Mouse (Mus musculus) forebrain, embryonic 16.5 days (tissue): ENCODE measurements around the gene Serpinb6a. TPM values are rescaled to one million over a fixed set of nuclear protein-coding genes. Genes with fewer than 3 reads are reported as not detected.

Experiments used
- ATAC-seq: fragments of 200-750 bp; cut with Nextera tagmentation; 2 replicates; pipeline ENCODE4 v1.8.0; 2017; ENCODE audit warnings: mild to moderate bottlenecking, moderate library complexity
- H3K27ac ChIP-seq: fragments of 300-500 bp; sonication (generic); 2 replicates; pipeline ENCODE4 v1.5.1; 2014; ENCODE audit warnings: low read length, control low read depth
- H3K27me3 ChIP-seq: fragments of 300-500 bp; sonication (generic); replicated peaks from 2 replicates; pipeline ENCODE4 v1.6.1; 2014; ENCODE audit warnings: low read length; ENCODE audit not compliant: control insufficient read depth, insufficient read depth
- H3K36me3 ChIP-seq: fragments of 300-500 bp; sonication (generic); 2 replicates; pipeline ENCODE4 v1.6.1; 2014; ENCODE audit not compliant: control insufficient read depth, insufficient read depth
- H3K4me1 ChIP-seq: fragments of 300-500 bp; sonication (generic); replicated peaks from 2 replicates; pipeline ENCODE4 v1.6.1; 2014; ENCODE audit warnings: low read length; ENCODE audit not compliant: control insufficient read depth, insufficient read depth
- H3K4me2 ChIP-seq: fragments of 300-500 bp; sonication (generic); 2 replicates; pipeline ENCODE4 v1.6.1; 2014; ENCODE audit warnings: mild to moderate bottlenecking, low read length, control low read depth
- H3K4me3 ChIP-seq: fragments of 300-500 bp; sonication (generic); replicated peaks from 2 replicates; pipeline ENCODE4 v1.5.1; 2014; ENCODE audit warnings: mild to moderate bottlenecking, low read length, control low read depth
- H3K9ac ChIP-seq: fragments of 300-500 bp; sonication (generic); replicated peaks from 2 replicates; pipeline ENCODE4 v1.6.1; 2014; ENCODE audit warnings: low read depth, low read length, control low read depth
- H3K9me3 ChIP-seq: fragments of 300-500 bp; sonication (generic); 2 replicates; pipeline ENCODE4 v1.6.1; 2016; ENCODE audit warnings: low read length; ENCODE audit not compliant: control insufficient read depth
- WGBS: fragments of 180-500 bp; shearing (Covaris S2); extraction: QIAGEN DNeasy Blood & Tissue Kit; methylation state at CpG from one replicate; pipeline ENCODE4 v1.1.7; 2014; 5-methylcytosine and 5-hydroxymethylcytosine counted together
- polyA plus RNA-seq: library from polyadenylated mRNA; unstranded; fragments of >200 nt; fragmentation: Nextera tagmentation; extraction: Ambion mirVana; gene quantifications from 2 replicates; pipeline ENCODE4 v1.2.1, GENCODE M21; 2015

Serpinb6a gene
- polyA plus RNA-seq, 1 experiment from 2014 or later = 36.3 TPM

DNA sequence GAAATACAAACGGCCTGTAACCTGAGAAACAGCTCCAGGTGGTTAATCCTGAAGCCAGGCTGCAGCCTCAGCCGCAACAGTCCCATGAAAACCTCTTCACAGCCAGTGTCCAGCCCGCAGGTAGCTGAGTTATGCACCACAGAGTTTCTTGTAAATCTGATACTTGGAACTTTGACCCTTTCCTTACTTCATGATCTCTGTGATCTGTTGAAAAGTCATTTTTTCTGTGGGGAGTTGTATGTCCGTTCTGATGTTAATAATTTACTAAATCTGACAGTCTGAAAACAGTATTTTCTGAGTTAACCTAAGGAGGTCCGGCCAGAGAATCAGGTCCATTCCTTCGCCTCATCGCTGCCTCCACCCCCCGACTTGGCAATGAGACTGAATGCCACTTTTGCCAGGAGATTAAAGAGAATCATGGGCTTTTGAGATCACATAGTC is 36.3 kb upstream of the Serpinb6a start:
- Histone ChIP-seq H3K4me2 (peak overlapping the region; percentile 24), H3K4me1 (peaks cover 14% of the 10 kb centered on the region), H3K27me3 (no peaks in the 10 kb centered on the region), H3K9ac (no peak overlapping the region), H3K9me3 (no peaks in the 10 kb centered on the region; the same call in 1 of the 2 replicates), H3K36me3 (no peaks in the 10 kb centered on the region), H3K27ac (no peak overlapping the region), H3K4me3 (no peak overlapping the region)
- no peak for ATAC-seq
- 32% methylated on average over 8 of the region's 8 CpGs for WGBS

DNA sequence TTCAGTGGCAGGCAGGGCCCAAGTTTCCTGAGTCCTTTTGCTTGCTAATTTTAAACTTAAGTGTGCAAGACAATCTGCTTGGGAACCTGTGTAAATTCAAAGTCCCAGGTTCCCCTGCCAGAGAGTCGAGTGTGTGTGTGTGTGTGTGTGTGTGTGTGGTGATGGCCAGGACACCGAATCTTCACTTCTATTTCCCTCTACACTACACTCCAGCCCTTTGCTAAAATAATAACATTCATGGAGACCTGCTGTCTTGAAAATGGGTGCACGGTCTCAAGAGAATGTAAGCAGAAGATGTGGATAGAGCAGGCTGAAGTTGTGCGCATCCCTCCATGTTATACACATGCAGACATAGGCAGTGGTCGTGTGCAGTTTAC is 35.5 kb upstream of the Serpinb6a start:
- Histone ChIP-seq H3K27me3 (no peaks in the 10 kb centered on the region), H3K36me3 (no peaks in the 10 kb centered on the region), H3K4me2 (peak overlapping the region; percentile 66), H3K4me1 (peaks cover 14% of the 10 kb centered on the region), H3K9ac (peak overlapping the region; percentile 95), H3K4me3 (peak overlapping the region; percentile 84), H3K27ac (peak overlapping the region; percentile 86), H3K9me3 (no peaks in the 10 kb centered on the region; the same call in 1 of the 2 replicates)
- 36% methylated on average over 5 of the region's 5 CpGs for WGBS
- peak; percentile 24 for ATAC-seq

DNA sequence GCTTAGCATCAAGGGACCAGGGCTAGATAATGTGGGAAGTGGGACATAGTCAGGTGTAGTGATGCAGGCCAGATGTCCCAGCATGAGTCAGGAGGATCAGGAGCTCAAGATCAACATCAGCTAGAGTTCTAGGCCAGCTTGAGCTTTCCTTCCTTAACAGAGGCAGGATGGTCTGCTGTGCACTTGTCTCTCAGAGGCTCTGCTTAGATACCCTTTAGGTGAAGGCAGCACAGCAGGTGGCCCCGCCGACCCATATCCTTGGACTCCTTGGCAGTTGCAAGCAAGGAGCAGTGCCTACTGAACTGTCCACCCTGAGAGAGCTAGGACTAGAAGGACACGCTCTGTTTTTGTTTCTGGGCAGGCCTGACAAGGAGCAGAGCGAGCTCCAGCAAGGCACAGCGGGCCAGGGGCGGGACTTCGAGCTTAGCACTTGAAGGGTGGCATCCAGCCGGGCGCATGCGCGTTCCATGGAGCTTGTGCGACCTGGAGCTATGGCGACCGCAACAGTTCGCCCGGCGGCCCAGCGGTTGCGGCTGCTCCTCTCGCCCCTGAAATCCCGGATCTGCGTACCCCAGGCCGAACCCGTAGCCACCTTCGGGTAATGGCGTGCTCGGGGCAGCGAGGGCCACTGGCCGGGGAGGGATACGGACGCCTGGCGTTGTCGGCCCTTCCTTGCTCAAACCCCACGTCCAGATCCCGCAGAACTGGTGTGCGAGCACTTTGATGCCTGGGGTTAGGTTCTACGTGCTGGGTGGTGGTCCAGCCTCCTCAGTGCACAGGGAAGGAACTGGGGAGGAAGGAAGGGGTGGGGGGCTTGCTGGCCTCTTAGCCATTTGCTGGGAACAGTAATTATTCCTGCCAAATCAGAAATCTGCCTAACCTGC is 34.8 kb upstream of the Serpinb6a start, which contains the start of gene Bphl:
Gene Bphl, plus strand, starts transcription at position 426 of the 884 bp plus-strand sequence.
- H3K9ac ChIP-seq = peak within 1 kb of the TSS; percentile 95
- peak within 1 kb of the TSS; percentile 86 for H3K27ac ChIP-seq
- under 1% methylated on average over 37 of the region's 37 CpGs for WGBS
- peak within 1 kb of the TSS; percentile 84 for H3K4me3 ChIP-seq
- peak; percentile 97 for ATAC-seq
- peak within 1 kb of the TSS; percentile 66 for H3K4me2 ChIP-seq
- no peaks in the 10 kb centered on the region; the same call in 1 of the 2 replicates for H3K9me3 ChIP-seq
- no peaks in the 10 kb centered on the region for H3K27me3 ChIP-seq
- peaks cover 2% of the 10 kb centered on the region for H3K36me3 ChIP-seq
- peaks cover 14% of the 10 kb centered on the region for H3K4me1 ChIP-seq

DNA sequence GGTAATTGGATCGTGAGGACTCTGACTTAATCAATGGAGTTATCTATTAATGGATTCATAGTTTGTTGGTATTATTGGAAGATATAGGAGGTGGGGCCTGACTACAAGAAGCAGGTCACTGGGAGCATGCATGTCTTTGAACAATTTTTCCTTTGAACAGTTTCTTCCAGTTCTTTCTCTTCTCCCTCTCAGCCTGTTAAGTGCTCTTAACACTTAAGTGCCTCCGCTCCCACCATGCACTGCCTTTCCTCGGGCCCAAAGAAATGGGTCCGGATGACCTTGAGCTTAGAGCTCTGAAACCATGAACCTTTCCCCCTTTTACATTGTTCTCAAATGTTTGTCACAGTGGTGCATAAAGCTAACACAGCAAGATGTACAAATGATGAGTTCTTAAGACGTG is 34.1 kb upstream of the Serpinb6a start:
- ATAC-seq = no peak
- H3K4me1 ChIP-seq = peaks cover 14% of the 10 kb centered on the region
- peak overlapping the region; percentile 95; the same call in 1 of the 2 replicates for H3K9ac ChIP-seq
- H3K4me3 ChIP-seq = no peak overlapping the region
- H3K27me3 ChIP-seq = no peaks in the 10 kb centered on the region
- no peak overlapping the region; the same call in 1 of the 2 replicates for H3K4me2 ChIP-seq
- no peaks in the 10 kb centered on the region; the same call in 1 of the 2 replicates for H3K9me3 ChIP-seq
- H3K36me3 ChIP-seq = peaks cover 3% of the 10 kb centered on the region
- WGBS = 82% methylated on average over 5 of the region's 5 CpGs
- H3K27ac ChIP-seq = peak overlapping the region; percentile 86

DNA sequence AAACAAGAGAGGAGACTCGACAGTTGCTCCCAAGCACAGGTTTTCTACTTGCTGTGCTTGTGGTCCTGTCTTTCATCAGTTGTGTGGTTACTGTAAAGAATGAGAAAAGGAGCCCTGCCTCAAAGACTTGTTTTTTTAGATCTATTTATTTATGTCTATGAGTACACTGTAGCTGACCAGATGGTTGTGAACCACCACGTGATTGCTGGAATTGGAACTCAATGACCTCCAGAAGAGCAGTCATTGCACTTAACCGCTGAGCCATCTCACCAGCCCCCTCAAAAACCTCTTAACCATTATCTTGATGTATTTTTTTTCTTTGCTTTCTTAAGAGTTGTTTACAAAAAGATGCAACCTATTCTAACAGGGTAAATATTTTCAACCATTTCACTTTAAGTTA is 32.8 kb upstream of the Serpinb6a start:
- no peak overlapping the region for H3K4me2 ChIP-seq
- H3K27me3 ChIP-seq = no peaks in the 10 kb centered on the region
- no peak overlapping the region for H3K9ac ChIP-seq
- H3K4me3 ChIP-seq = no peak overlapping the region
- no peak for ATAC-seq
- H3K27ac ChIP-seq = no peak overlapping the region
- peaks cover 14% of the 10 kb centered on the region for H3K4me1 ChIP-seq
- H3K9me3 ChIP-seq = no peaks in the 10 kb centered on the region; the same call in 1 of the 2 replicates
- H3K36me3 ChIP-seq = peaks cover 3% of the 10 kb centered on the region
- WGBS = 84% methylated on average over 3 of the region's 3 CpGs

DNA sequence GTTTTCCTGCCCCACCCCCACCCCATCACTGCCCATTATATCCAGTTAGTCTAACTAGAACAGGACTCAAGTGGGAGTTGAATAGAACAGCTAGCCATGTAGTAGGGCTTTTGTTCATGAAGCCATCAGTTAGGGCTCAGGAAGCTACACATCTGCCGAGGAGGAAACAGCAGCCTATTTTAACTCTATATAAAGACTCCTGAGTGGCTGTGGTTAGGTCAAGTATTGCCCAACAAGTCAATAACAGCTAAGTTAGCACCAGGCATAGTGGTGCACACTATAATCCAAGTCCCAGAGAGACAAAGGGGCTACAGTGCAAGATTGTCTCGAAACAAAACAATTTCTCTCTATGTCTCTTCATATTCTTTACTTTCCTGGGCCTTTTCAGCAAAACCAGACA is 29.4 kb upstream of the Serpinb6a start:
- no peak for ATAC-seq
- WGBS = 58% methylated on average over 2 of the region's 2 CpGs
- Histone ChIP-seq H3K4me3 (no peak overlapping the region), H3K9me3 (no peaks in the 10 kb centered on the region), H3K27ac (no peak overlapping the region), H3K9ac (no peak overlapping the region), H3K4me2 (no peak overlapping the region), H3K27me3 (no peaks in the 10 kb centered on the region), H3K36me3 (peaks cover 13% of the 10 kb centered on the region), H3K4me1 (peaks cover 4% of the 10 kb centered on the region)

DNA sequence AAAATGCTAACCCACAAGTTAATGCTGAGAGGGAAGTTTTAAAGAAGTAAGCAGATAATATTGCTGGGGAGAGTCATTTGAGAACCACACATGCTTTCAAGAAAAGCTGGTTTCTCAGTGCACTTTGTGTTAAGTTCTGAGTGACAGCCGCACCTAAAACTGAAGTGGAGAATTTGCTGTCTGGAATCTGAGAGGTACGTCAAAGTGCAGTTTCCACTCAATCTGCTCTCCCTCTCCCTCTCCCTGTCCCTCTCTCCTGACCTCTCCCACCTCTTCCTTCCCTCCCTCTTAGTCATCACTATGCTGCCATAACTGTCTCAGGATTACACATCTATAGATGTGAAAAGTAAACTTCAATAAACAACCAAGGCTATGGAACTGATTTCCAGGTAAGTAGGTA is 19.4 kb upstream of the Serpinb6a start:
- no peak overlapping the region for H3K4me2 ChIP-seq
- no peak overlapping the region for H3K27ac ChIP-seq
- no peaks in the 10 kb centered on the region for H3K9me3 ChIP-seq
- 90% methylated on average over 2 of the region's 2 CpGs for WGBS
- no peak overlapping the region for H3K9ac ChIP-seq
- H3K36me3 ChIP-seq = peaks cover 7% of the 10 kb centered on the region
- no peak overlapping the region for H3K4me3 ChIP-seq
- no peaks in the 10 kb centered on the region for H3K4me1 ChIP-seq
- no peaks in the 10 kb centered on the region for H3K27me3 ChIP-seq
- ATAC-seq = no peak

DNA sequence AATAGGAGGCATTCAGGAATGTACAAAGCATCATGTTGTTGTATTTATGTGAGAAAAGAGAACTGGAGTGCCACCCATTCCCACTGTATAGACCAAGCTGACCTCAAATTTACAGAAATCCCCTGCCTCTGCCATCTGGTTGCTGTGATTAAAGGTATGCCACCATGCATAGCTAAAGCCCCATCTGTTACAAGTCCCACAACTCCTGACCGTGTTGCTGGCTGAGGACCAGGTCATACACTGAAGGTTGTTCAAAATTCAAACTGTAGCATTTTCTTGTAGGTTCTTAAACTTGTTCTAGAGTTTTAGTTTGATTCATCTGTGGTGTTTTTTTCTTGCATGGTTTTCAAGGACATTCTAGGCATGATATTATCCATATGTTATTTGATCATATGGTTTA is 15.9 kb upstream of the Serpinb6a start:
- H3K9ac ChIP-seq = no peak overlapping the region
- no peak overlapping the region for H3K4me2 ChIP-seq
- H3K9me3 ChIP-seq = no peaks in the 10 kb centered on the region
- no peak for ATAC-seq
- WGBS = 80% methylated on average over 1 of the region's 1 CpGs
- no peaks in the 10 kb centered on the region for H3K4me1 ChIP-seq
- no peak overlapping the region for H3K27ac ChIP-seq
- H3K36me3 ChIP-seq = peaks cover 14% of the 10 kb centered on the region
- H3K4me3 ChIP-seq = no peak overlapping the region
- H3K27me3 ChIP-seq = no peaks in the 10 kb centered on the region

DNA sequence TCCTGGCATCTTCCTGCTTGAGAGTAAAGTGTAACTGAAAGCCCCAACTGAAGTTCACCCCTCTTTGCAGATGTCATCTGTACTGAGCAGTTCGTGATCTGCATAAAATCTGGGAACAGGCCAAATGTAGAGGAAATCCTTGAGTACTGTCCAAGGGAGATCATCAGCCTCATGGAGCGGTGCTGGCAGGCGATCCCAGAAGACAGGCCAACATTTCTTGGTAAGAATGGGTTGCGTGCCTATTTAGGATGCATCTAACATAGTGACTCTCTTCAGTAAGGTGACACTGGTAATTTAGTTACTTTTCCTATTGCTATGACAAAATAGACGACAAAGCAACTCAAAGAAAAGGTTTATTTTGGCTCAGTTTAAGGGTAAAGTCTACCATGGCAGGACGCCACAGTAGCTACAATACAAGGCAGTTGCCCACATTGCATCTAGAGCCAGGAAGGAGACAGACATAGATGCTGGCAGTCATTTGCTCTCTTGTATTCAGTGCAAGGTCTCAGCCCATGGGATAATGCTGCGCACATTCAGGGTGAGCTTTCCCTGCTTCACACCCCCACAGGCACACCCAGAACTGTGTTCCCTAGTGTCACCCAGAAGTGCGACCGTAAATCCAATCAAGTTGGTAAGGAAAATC is 14.5 kb upstream of the Serpinb6a start:
- Histone ChIP-seq H3K9ac (no peak overlapping the region), H3K9me3 (no peaks in the 10 kb centered on the region), H3K36me3 (peaks cover 10% of the 10 kb centered on the region), H3K27me3 (no peaks in the 10 kb centered on the region), H3K4me3 (no peak overlapping the region), H3K27ac (no peak overlapping the region), H3K4me2 (no peak overlapping the region), H3K4me1 (no peaks in the 10 kb centered on the region)
- 75% methylated on average over 9 of the region's 9 CpGs for WGBS
- peak; percentile 58 for ATAC-seq
